Mouse (Mus musculus) C2C12 (cell line): ENCODE data around the gene Tmem117. TPM values are rescaled to one million over a fixed set of nuclear protein-coding genes. Genes with fewer than 3 reads are reported as not detected.

Experiments used
- H3K27me3 ChIP-seq: one replicate; pipeline ENCODE4 v1.6.1; 2011; ENCODE audit not compliant: control insufficient read depth, insufficient read depth, insufficient read length
- H3K36me3 ChIP-seq: one replicate; pipeline ENCODE4 v1.6.1; 2011; ENCODE audit not compliant: control insufficient read depth, insufficient read depth
- H3K4me3 ChIP-seq: one replicate; pipeline ENCODE4 v1.5.1; 2011; ENCODE audit warnings: mild to moderate bottlenecking, control low read depth; ENCODE audit not compliant: poor library complexity, insufficient read depth, severe bottlenecking
- H3K79me2 ChIP-seq: one replicate; pipeline ENCODE4 v1.6.1; 2011; ENCODE audit not compliant: control insufficient read depth, insufficient read depth
- H3K79me3 ChIP-seq: one replicate; pipeline ENCODE4 v1.6.1; 2011; ENCODE audit warnings: low read depth, control low read depth
- H3ac ChIP-seq: one replicate; pipeline ENCODE3; 2011; ENCODE audit warnings: low read depth; ENCODE audit not compliant: control insufficient read depth, insufficient read length
- CEBPB ChIP-seq: IDR thresholded peaks from one replicate; pipeline ENCODE4 v1.6.1; 2011; ENCODE audit warnings: low read depth, mild to moderate bottlenecking, control low read depth, moderate library complexity
- CTCF ChIP-seq: IDR thresholded peaks from one replicate; pipeline ENCODE4 v1.5.1; 2011; ENCODE audit not compliant: control insufficient read depth, insufficient read depth, insufficient read length
- FOSL1 ChIP-seq: IDR thresholded peaks from one replicate; pipeline ENCODE4 v1.8.0; 2011; ENCODE audit warnings: mild to moderate bottlenecking, low read length; ENCODE audit not compliant: poor library complexity, insufficient read depth, severe bottlenecking
- MAX ChIP-seq: IDR thresholded peaks from one replicate; pipeline ENCODE4 v1.6.1; 2011; ENCODE audit warnings: mild to moderate bottlenecking, control low read depth
- MYOD1 ChIP-seq: IDR thresholded peaks from one replicate; pipeline ENCODE4 v1.6.1; 2011; ENCODE audit warnings: low read depth; ENCODE audit not compliant: control insufficient read depth, insufficient read length
- MYOG ChIP-seq: IDR thresholded peaks from one replicate; pipeline ENCODE4 v1.6.1; 2011; ENCODE audit not compliant: control insufficient read depth, insufficient read length; ENCODE audit errors: extremely low read depth
- USF1 ChIP-seq: IDR thresholded peaks from one replicate; pipeline ENCODE4 v1.6.1; 2011; ENCODE audit warnings: low read depth, mild to moderate bottlenecking, control low read depth, moderate library complexity
- polyA plus RNA-seq: library from polyadenylated mRNA; unstranded; fragments of >200 nt; fragmentation: generic; extraction: Trizol; gene quantifications from one replicate; pipeline ENCODE4 v1.2.1, GENCODE M21; 2012; ENCODE audit warnings: missing spikeins

Gene Tmem117
- polyA plus RNA-seq, 1 experiment: 0.06 TPM

DNA sequence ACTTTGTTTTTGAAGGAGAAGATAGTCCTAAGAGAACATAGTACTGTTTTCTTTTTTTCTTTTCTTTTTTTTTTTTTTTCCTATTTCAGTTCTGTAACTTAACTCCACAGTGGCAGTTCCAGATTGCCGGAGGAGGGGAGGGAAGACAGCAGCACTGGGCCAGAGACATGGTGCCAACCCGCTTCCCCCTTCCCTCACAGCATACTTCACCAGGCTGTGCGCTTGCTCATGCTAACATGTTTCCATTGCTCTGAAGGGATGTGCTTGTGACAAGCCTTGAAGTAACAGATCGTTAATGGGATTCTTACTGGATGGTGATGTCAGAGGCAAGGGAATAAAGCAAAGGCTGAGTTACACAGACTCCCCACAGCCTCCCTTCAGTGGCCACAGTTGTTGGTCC is 256.0 kb downstream of the Tmem117 start:
- TF ChIP-seq MYOG: no peak
- no peak for TF ChIP-seq USF1
- no peak for TF ChIP-seq CTCF
- TF ChIP-seq CEBPB: no peak
- no peak for TF ChIP-seq MAX
- TF ChIP-seq FOSL1: no peak
- TF ChIP-seq MYOD1: no peak
- no peak overlapping the region for H3ac ChIP-seq

DNA sequence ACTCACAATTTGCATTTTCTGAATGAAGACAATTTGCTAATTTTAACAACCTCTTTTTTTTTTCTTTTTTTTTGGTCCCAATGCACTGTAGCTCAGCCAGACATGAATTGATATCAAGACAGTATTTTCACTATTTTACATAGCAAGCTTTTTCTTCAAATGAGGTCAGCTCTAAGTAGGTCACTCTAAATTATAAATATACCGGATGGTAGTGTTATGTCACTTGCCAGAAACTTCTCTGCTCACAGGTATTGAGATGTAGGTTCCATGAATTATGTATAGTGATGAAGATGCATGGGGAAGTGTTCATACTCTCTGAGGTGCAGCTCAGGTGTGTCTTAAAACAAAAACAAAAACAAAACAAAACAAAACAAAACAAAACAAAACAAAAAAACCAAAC is 264.2 kb downstream of the Tmem117 start:
- Histone ChIP-seq H3K4me3 (no peak overlapping the region), H3K79me3 (no peaks in the 10 kb centered on the region), H3K79me2 (no peaks in the 10 kb centered on the region), H3ac (no peak overlapping the region), H3K36me3 (no peaks in the 10 kb centered on the region), H3K27me3 (peaks cover 3% of the 10 kb centered on the region)
- no peak for TF ChIP-seq MYOD1
- no peak for TF ChIP-seq MAX
- no peak for TF ChIP-seq MYOG
- no peak for TF ChIP-seq FOSL1
- no peak for TF ChIP-seq CTCF
- no peak for TF ChIP-seq USF1
- TF ChIP-seq CEBPB: no peak

More for the DNA sequence above, 256.0 kb downstream of the Tmem117 start:
- Histone ChIP-seq H3K79me2 (no peaks in the 10 kb centered on the region), H3K36me3 (no peaks in the 10 kb centered on the region), H3K27me3 (peaks cover 6% of the 10 kb centered on the region), H3K79me3 (no peaks in the 10 kb centered on the region), H3K4me3 (no peak overlapping the region)

DNA sequence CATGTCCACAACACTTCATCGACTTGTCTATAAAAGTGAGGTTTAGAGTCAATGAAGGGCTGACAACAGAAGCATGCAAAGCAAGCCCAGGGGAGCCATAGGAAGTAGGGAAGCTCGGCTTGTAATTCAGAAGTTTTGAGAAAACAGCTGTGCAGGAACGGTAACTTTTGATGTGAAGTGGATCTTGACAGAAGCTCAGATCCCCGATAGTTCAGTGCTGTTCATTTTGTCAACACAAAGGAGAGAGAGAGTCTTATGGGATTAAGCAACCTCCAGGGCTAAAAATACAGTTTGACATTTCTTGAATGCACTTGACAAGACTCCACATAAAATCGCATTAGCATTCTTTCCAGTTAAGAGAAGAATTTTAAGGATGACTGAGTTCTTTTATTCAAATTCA is 265.1 kb downstream of the Tmem117 start:
- H3K79me3 ChIP-seq: no peaks in the 10 kb centered on the region
- no peaks in the 10 kb centered on the region for H3K79me2 ChIP-seq
- H3K27me3 ChIP-seq: no peaks in the 10 kb centered on the region
- no peak overlapping the region for H3K4me3 ChIP-seq
- no peaks in the 10 kb centered on the region for H3K36me3 ChIP-seq
- TF ChIP-seq MAX (no peak), USF1 (no peak), MYOG (no peak), MYOD1 (no peak), CEBPB (no peak), FOSL1 (no peak)
- H3ac ChIP-seq: no peak overlapping the region

DNA sequence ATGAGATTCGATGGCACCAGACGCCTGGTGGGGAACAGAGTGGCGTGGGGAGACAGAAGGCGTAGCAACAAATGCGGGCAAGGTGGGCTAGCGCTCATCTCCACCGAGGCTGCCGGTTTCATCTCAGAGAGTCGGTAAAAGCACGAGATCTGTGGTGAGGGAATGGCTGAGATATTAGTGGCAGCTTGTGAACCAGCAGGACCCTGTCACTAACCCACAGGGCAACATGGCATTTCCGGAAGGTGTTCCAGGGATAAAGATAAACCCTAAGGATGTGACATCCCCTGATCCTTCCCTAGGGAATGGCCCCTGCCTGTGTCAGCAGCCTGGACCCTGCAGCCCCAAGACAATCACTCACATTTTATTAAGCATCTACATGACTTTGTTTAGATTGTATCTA is 266.6 kb downstream of the Tmem117 start:
- Histone ChIP-seq H3K4me3 (no peak overlapping the region), H3K27me3 (no peaks in the 10 kb centered on the region), H3K79me2 (no peaks in the 10 kb centered on the region), H3K36me3 (no peaks in the 10 kb centered on the region), H3K79me3 (no peaks in the 10 kb centered on the region), H3ac (no peak overlapping the region)
- TF ChIP-seq CEBPB (no peak), MAX (no peak), FOSL1 (no peak), MYOD1 (no peak), USF1 (no peak), MYOG (no peak), CTCF (no peak)

DNA sequence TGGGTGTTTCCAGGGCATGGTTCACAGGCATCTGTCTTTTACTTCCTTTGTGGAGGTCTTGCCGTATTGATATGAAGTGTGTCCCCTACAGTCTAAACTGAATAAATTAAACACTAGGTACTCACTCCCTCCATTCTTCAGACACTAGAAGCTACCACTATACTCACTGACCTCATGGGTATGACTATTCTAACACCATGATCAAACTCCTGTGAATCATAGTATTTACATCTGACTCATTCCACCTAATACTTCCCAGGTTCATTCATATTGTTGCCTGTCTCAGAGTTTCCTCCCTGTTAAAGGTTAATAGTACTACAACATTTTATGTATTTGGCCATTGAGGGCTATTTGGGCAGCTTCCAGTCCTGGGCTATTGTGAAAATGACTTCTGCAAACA is 274.2 kb downstream of the Tmem117 start:
- no peak for TF ChIP-seq CTCF
- TF ChIP-seq FOSL1: no peak
- no peak for TF ChIP-seq MYOG
- TF ChIP-seq USF1: no peak
- TF ChIP-seq MAX: no peak
- no peak for TF ChIP-seq MYOD1
- TF ChIP-seq CEBPB: no peak
- Histone ChIP-seq H3ac (no peak overlapping the region), H3K79me3 (no peaks in the 10 kb centered on the region), H3K27me3 (peaks cover 4% of the 10 kb centered on the region), H3K4me3 (no peak overlapping the region), H3K79me2 (no peaks in the 10 kb centered on the region), H3K36me3 (no peaks in the 10 kb centered on the region)

GRCm38 (mm10) chr15:94904672-94905407 is 275.8 kb downstream of the Tmem117 start:
- Histone ChIP-seq H3ac (no peak overlapping the region), H3K4me3 (no peak overlapping the region), H3K79me2 (no peaks in the 10 kb centered on the region), H3K27me3 (peaks cover 4% of the 10 kb centered on the region), H3K36me3 (no peaks in the 10 kb centered on the region), H3K79me3 (no peaks in the 10 kb centered on the region)
- TF ChIP-seq MYOD1 (no peak), FOSL1 (no peak), MAX (no peak), CEBPB (no peak), MYOG (no peak), USF1 (no peak)
